Mouse (Mus musculus) right cerebral cortex, adult 2 months (tissue): ENCODE data around the gene Slc25a22.
"Not testable (repeated sequence)": the region's sequence is repeated elsewhere in the genome, so short reads cannot be mapped to it uniquely, and the experiment has no call there.

Experiments
- DNase-seq, 2 experiments: peaks; one replicate each; pipeline ENCODE4 v3.0.0; 2021 to 2022; ENCODE audit warnings: low spot score in 2 of 2

Slc25a22 gene

DNA sequence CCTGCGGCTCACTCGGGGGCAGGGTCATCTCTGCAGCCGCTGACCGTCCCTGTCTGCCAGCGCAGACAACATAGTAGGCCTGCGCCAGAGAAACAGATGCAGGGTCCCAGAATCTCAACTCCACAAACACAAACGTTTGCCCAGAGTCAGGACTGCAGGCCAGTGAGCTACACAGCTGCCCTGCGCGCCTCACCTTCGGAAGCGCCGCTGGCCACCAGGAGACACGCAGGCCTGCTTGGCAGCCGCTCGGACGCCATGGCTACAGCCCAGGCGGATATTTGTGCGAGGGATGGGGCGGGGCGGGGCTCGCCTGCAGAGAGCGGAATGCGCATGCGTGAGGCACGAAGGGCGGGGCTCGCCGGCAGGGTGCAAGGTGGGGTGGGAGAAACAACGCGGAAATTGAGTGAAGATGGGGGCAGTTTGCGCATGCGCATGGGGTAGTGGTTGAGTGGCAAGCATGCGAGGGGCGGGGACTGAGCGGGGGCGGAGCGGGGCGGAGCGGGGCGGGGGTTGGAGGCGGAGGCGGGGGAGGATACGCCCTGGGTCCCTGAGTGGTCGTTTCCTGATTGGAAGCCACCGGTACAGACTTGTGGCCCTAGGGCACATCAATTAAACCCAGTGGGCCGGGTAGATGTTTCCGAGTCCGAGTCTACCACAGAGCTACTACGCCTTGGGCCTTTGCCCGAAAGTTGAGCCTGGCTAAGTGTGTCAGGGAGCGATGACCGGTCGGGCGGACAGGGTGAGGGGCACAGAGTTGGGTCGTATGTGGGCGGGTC lies 23.7 kb downstream of the Slc25a22 start, which contains the start of gene Gatd1:
Gene Gatd1, minus strand, starts transcription at position 328 of the 776 bp plus-strand sequence.
- peak; percentile 98 to 99 for DNase-seq

DNA sequence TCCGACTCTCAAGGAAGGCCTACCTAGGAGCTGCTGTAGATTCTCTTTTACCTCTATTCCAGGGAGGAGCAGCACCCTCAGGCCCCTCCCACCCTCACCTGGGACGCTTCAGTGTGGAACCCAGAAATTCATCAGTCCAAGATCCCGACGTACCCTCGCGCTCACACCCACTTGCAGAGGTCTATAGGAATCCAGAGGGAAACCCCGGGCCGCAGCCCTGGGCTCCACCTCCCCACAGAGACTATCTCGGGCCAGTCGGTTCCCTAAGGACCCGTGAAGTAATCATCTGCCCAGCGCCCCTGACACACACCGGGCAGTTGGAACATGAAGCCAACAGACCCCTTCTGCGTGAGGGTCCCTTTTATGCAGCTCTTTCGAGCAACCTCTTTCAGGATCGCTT lies 24.4 kb downstream of the Slc25a22 start:
- DNase-seq, result no peak

GRCm38 (mm10) chr7:141411667-141412066 lies 26.0 kb downstream of the Slc25a22 start:
- DNase-seq, result no peak

- no peak for DNase-seq
Observed at GRCm38 (mm10) chr7:141410631-141411030, 27.1 kb downstream of the Slc25a22 start.

DNA sequence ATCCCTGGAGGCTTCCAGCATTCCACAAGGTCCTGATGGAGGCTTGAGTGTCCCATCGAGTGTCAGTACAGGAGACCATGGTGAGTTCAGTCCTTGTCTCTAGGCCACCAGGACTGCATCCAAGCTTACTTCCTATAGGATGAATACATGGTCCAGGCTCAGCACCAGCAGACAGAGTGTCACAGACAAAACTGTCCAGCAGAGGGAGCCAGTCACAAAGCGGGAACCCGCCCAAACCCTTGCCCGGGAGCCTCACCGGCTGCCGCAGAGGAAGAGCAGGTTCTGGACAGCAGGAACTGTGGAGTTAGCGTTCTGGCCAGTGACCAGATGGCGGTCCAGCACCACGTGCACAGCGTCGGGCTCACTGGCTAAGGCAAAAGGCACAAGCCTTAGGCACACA lies 28.9 kb downstream of the Slc25a22 start:
- peak; percentile 89 to 92 for DNase-seq

DNA sequence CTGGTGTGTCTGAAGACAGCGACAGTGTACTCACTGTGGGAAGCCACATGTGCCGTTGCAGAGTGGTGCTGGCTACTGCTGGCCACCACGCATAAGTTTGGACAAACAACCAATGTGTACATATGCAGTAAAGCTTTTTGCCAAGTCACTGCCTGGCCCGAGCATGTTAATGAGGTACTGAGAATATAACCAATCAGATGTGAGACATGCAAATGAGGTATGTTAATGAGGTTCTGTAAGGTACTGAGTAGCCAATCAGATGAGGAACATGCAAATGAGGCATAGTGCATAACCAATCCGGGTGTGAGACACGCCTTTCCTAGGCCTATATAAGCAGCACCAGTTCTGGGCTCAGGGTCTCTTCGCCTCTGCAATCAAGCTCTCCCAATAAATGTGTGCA lies 30.0 kb downstream of the Slc25a22 start:
- DNase-seq, result not testable (repeated sequence)

- DNase-seq, result no peak
Observed at GRCm38 (mm10) chr7:141405466-141405865, 32.2 kb downstream of the Slc25a22 start.

- peak; percentile 39 to 46 for DNase-seq
Observed at GRCm38 (mm10) chr7:141403305-141403704, 34.4 kb downstream of the Slc25a22 start.

GRCm38 (mm10) chr7:141395348-141395747 lies 42.3 kb downstream of the Slc25a22 start:
- DNase-seq, result no peak

DNA sequence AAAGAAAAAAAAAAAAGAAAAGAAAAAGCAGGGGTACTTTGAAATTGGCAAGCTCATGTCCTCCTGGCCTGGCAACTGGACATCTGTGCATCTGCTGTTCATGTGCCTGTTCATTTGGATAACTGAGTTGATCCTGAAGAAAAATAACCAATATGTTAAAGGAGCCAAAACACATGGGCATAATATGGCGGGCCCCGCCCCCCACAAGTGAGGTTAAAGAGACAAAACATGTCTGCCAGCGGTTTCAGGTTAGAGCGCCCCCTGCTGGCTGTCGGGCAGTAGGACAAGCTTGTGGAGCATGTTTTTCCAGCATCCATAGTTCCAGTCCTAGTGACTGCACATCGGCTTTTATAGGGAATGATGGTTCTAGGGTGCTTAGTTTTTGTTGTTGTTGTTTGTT lies 42.9 kb downstream of the Slc25a22 start:
- DNase-seq, result peak; percentile 47

GRCm38 (mm10) chr7:141394158-141394557 lies 43.5 kb downstream of the Slc25a22 start:
- DNase-seq, result no peak

DNA sequence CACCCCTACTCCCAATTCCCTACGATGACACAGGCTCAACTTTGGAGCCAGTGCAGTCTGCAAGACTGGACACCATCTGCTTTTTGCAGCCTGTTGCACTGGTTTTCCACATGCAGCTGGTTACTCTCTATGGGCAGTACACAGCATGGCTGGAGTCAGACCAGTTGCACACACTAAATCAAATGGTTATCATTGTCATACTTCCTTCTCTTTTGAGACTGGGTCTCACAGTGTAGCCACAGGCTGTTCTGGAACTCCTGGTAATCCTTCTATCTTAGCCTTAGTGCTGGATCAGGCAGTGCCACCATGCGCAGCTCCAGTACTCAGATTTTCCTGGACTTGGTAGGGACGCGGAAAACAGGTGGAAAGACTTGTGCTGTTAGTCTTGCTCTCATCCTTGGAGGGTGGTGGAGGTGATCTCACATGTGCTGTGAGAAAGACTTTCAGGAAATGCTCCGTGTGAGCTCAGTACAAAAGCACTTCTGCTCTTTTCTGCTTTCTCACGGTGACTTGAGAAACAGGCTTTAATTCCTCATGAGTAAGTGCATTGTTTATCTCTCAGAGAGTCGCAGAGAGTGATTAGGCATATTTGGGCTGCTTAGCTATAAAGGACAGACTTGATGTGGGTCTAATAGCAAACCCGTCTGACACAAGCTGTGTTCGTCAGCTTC lies 45.0 kb downstream of the Slc25a22 start:
- DNase-seq, result no peak

DNA sequence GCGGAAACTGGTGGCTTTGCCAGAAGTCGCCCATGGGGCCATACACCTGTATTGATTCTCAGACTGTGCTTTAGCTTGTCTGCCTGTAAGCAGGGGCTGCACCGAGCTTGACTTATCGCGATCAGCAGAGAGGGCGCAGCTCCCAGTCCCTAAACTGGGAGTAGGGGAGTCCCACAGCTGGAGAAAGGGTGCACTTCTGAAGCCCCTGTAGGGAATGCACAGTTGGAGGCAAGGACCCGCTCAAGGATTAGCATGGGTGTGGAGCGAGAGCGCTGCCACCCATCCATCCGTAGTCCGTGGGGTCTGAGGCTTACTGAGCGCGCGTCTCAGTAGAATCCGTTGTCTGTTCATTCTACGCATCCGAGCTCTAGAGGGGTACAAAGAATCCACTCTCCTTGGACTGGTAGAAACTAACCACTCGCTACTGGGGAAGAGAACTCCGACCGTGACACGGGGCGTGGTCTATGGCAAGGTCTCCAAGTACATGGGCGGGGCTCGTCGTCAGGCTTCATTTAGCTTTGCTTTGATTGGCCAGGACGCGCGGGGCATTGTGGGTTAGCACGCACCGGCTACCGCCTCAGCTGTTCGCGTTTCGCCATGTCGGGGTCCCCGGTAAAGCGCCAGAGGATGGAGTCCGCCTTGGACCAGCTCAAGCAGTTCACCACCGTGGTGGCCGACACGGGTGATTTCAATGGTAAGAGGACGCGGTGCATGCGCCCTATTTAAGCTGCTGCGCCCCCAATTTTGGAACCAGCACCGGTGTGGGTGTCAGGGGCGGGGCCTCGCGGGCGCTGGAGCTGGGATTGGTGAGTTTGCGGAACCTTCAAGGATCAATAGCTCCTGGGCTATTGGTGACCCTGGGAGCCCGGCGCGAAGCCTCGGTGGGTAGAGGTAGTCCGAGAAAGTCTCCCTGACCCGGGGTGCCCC lies 45.8 kb downstream of the Slc25a22 start, which contains the start of gene Taldo1:
Gene Taldo1, plus strand, starts transcription at position 575 of the 927 bp plus-strand sequence.
- peak; percentile 96 to 99 for DNase-seq

- no peak for DNase-seq
Observed at GRCm38 (mm10) chr7:141390326-141391259, 47.1 kb downstream of the Slc25a22 start.

GRCm38 (mm10) chr7:141388487-141389109 lies 49.1 kb downstream of the Slc25a22 start:
- DNase-seq, result no peak

GRCm38 (mm10) chr7:141387807-141388486 lies 49.7 kb downstream of the Slc25a22 start:
- no peak for DNase-seq

DNA sequence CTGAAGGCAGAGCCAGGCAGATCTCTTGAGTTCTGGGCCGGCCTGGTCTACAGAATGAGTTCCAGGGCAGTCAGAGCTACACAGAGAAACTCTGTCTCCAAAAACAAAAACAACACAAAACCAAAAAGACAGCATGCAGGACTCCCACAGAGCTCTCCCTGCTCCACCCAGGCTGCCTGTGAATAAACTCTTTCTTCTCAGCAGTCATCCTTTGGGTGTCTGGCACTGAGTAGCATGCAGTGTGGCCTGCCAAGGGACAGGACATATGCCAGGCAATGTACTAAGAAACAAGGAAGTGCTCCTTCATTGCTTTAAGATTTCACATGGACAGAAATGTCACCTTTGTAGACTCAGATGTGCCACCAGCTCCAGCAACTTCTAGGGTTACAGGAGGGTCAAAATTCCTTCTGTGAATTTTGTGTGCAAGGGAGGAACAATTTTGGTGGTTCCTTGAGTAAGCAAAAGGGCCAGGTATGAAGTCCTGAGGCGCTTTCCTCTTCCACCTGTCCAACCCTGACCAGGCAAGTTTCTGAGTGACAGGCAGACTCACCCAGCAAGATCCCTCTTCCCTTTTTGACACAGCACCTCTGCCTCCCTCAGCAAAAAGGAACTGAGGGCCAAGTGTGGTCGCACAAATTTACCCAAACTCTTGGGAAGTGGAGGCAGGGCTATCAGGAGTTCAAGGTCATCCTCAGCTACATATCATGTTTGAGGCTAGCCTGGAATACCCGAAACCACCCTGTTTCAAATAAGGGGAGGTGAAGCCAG lies 56.4 kb downstream of the Slc25a22 start:
- no peak for DNase-seq
